Mouse (Mus musculus) limb, embryonic 11.5 days (tissue): ENCODE results near the gene Slc6a9. TPM values are rescaled to one million over a fixed set of nuclear protein-coding genes. Genes with fewer than 3 reads are reported as not detected.

Experiments used
- ATAC-seq: fragments of 200-750 bp; cut with Nextera tagmentation; 2 replicates; pipeline ENCODE4 v1.8.0; 2017; ENCODE audit warnings: low read depth; ENCODE audit not compliant: insufficient number of reproducible peaks, low FRiP score, low TSS enrichment
- DNase-seq: peaks from one replicate; pipeline ENCODE4 v3.0.0-alpha.2; 2015; ENCODE audit warnings: low spot score
- H3K27ac ChIP-seq: fragments of 300-500 bp; sonication (generic); replicated peaks from 2 replicates; pipeline ENCODE4 v1.5.1; 2014; ENCODE audit warnings: low read depth, mild to moderate bottlenecking, low read length
- H3K27me3 ChIP-seq: fragments of 300-500 bp; sonication (generic); 2 replicates; pipeline ENCODE4 v1.6.1; 2014; ENCODE audit warnings: mild to moderate bottlenecking, low read length, mixed read lengths; ENCODE audit not compliant: control insufficient read depth, insufficient read depth
- H3K36me3 ChIP-seq: fragments of 300-500 bp; sonication (generic); 2 replicates; pipeline ENCODE4 v1.6.1; 2014; ENCODE audit warnings: mild to moderate bottlenecking, low read length, moderate library complexity, mixed read lengths; ENCODE audit not compliant: control insufficient read depth, insufficient read depth
- H3K4me1 ChIP-seq: fragments of 300-500 bp; sonication (generic); 2 replicates; pipeline ENCODE4 v1.6.1; 2014; ENCODE audit warnings: low read length, mixed read lengths; ENCODE audit not compliant: control insufficient read depth, insufficient read depth
- H3K4me2 ChIP-seq: fragments of 300-500 bp; sonication (generic); 2 replicates; pipeline ENCODE4 v1.6.1; 2014; ENCODE audit warnings: low read depth, mild to moderate bottlenecking, moderate library complexity; ENCODE audit not compliant: severe bottlenecking
- H3K4me3 ChIP-seq: fragments of 300-500 bp; sonication (generic); 2 replicates; pipeline ENCODE4 v1.5.1; 2014; ENCODE audit warnings: low read depth, low read length
- H3K9ac ChIP-seq: fragments of 300-500 bp; sonication (generic); 2 replicates; pipeline ENCODE4 v1.6.1; 2014; ENCODE audit warnings: mild to moderate bottlenecking, low read length
- H3K9me3 ChIP-seq: fragments of 300-500 bp; sonication (generic); 2 replicates; pipeline ENCODE4 v1.6.1; 2016; ENCODE audit warnings: low read length; ENCODE audit not compliant: control insufficient read depth
- WGBS: fragments of 180-500 bp; shearing (Covaris S2); extraction: QIAGEN DNeasy Blood & Tissue Kit; methylation state at CpG from one replicate; pipeline ENCODE4 v1.1.7; 2014; 5-methylcytosine and 5-hydroxymethylcytosine counted together
- polyA plus RNA-seq: library from polyadenylated mRNA; unstranded; fragments of >200 nt; fragmentation: Nextera tagmentation; extraction: Ambion mirVana; gene quantifications from 2 replicates; pipeline ENCODE4 v1.2.1, GENCODE M21; 2014

Gene Slc6a9
- polyA plus RNA-seq: 10.1 and 11.1 TPM in 2 replicates

- peak within 1 kb of the TSS; percentile 92 for H3K4me2 ChIP-seq
- H3K4me1 ChIP-seq: peaks cover 14% of the 10 kb centered on the region
- DNase-seq (no peak), ATAC-seq (no peak; the same call in 1 of the 2 replicates)
- no peaks in the 10 kb centered on the region for H3K36me3 ChIP-seq
- H3K9me3 ChIP-seq: no peaks in the 10 kb centered on the region
- 20% methylated on average over 3 of the region's 3 CpGs for WGBS
- peak within 1 kb of the TSS; percentile 85 for H3K4me3 ChIP-seq
- H3K27me3 ChIP-seq: no peaks in the 10 kb centered on the region
- peak within 1 kb of the TSS; percentile 87 for H3K9ac ChIP-seq
- peak within 1 kb of the TSS; percentile 68 for H3K27ac ChIP-seq
Observed at GRCm38 (mm10) chr4:117834457-117834844, at the start of gene Slc6a9. TSS of gene Slc6a9 (plus strand) at chr4:117834506.

- Histone ChIP-seq H3K9me3 (no peaks in the 10 kb centered on the region; the same call in 1 of the 2 replicates), H3K4me1 (no peaks in the 10 kb centered on the region), H3K27me3 (no peaks in the 10 kb centered on the region), H3K4me2 (peak overlapping the region; percentile 18; the same call in 1 of the 2 replicates), H3K9ac (no peak overlapping the region), H3K4me3 (no peak overlapping the region), H3K27ac (no peak overlapping the region), H3K36me3 (no peaks in the 10 kb centered on the region)
- ATAC-seq (peak; percentile 84), DNase-seq (peak; percentile 51)
- 36% methylated on average over 8 of the region's 8 CpGs for WGBS
Observed at GRCm38 (mm10) chr4:117786963-117787362, 47.3 kb upstream of the Slc6a9 start.

- no peak for DNase-seq
- H3K9me3 ChIP-seq: no peaks in the 10 kb centered on the region; the same call in 1 of the 2 replicates
- no peaks in the 10 kb centered on the region for H3K36me3 ChIP-seq
- H3K4me1 ChIP-seq: no peaks in the 10 kb centered on the region
- no peak overlapping the region for H3K4me3 ChIP-seq
- 69% methylated on average over 10 of the region's 10 CpGs for WGBS
- H3K27me3 ChIP-seq: no peaks in the 10 kb centered on the region
- H3K27ac ChIP-seq: no peak overlapping the region
- H3K9ac ChIP-seq: no peak overlapping the region
- H3K4me2 ChIP-seq: no peak overlapping the region
- no peak for ATAC-seq
Observed at GRCm38 (mm10) chr4:117788308-117788707, 46.0 kb upstream of the Slc6a9 start.

- no peaks in the 10 kb centered on the region for H3K36me3 ChIP-seq
- DNase-seq: no peak
- no peaks in the 10 kb centered on the region for H3K4me1 ChIP-seq
- H3K27ac ChIP-seq: no peak overlapping the region
- no peak overlapping the region for H3K4me2 ChIP-seq
- H3K9ac ChIP-seq: no peak overlapping the region
- no peaks in the 10 kb centered on the region; the same call in 1 of the 2 replicates for H3K9me3 ChIP-seq
- H3K4me3 ChIP-seq: no peak overlapping the region
- 84% methylated on average over 6 of the region's 6 CpGs for WGBS
- H3K27me3 ChIP-seq: no peaks in the 10 kb centered on the region
- ATAC-seq: no peak
Observed at GRCm38 (mm10) chr4:117799904-117800303, 34.4 kb upstream of the Slc6a9 start.

GRCm38 (mm10) chr4:117806992-117807391 lies 27.3 kb upstream of the Slc6a9 start:
- WGBS: 85% methylated on average over 5 of the region's 5 CpGs
- Histone ChIP-seq H3K27me3 (no peaks in the 10 kb centered on the region), H3K36me3 (no peaks in the 10 kb centered on the region), H3K9ac (no peak overlapping the region), H3K4me1 (no peaks in the 10 kb centered on the region), H3K27ac (no peak overlapping the region), H3K4me2 (no peak overlapping the region), H3K4me3 (no peak overlapping the region), H3K9me3 (no peaks in the 10 kb centered on the region)
- no peak for DNase-seq
- ATAC-seq: no peak

- no peak overlapping the region for H3K9ac ChIP-seq
- no peaks in the 10 kb centered on the region for H3K27me3 ChIP-seq
- no peaks in the 10 kb centered on the region for H3K9me3 ChIP-seq
- ATAC-seq: no peak
- no peaks in the 10 kb centered on the region for H3K36me3 ChIP-seq
- H3K4me2 ChIP-seq: no peak overlapping the region
- H3K27ac ChIP-seq: no peak overlapping the region
- no peak overlapping the region for H3K4me3 ChIP-seq
- whole genome bisulfite sequencing: 55% methylated on average over 2 of the region's 2 CpGs
- no peaks in the 10 kb centered on the region for H3K4me1 ChIP-seq
- DNase-seq: no peak
Observed at GRCm38 (mm10) chr4:117810933-117811332, 23.4 kb upstream of the Slc6a9 start.

GRCm38 (mm10) chr4:117813591-117814192 lies 20.6 kb upstream of the Slc6a9 start:
- H3K27me3 ChIP-seq: no peaks in the 10 kb centered on the region
- WGBS: 50% methylated on average over 9 of the region's 9 CpGs
- H3K36me3 ChIP-seq: no peaks in the 10 kb centered on the region
- H3K4me3 ChIP-seq: no peak overlapping the region
- ATAC-seq (no peak), DNase-seq (no peak)
- no peak overlapping the region for H3K4me2 ChIP-seq
- no peak overlapping the region for H3K27ac ChIP-seq
- H3K4me1 ChIP-seq: no peaks in the 10 kb centered on the region
- H3K9ac ChIP-seq: no peak overlapping the region
- H3K9me3 ChIP-seq: 0 out of 2 replicates have a peak, but pooled peaks cover 2% of the 10 kb centered on the region

GRCm38 (mm10) chr4:117814333-117814732 lies 20.0 kb upstream of the Slc6a9 start:
- DNase-seq: no peak
- ATAC-seq: no peak

GRCm38 (mm10) chr4:117816776-117817175 lies 17.5 kb upstream of the Slc6a9 start:
- Histone ChIP-seq H3K4me1 (no peaks in the 10 kb centered on the region), H3K9ac (no peak overlapping the region), H3K27ac (no peak overlapping the region), H3K27me3 (no peaks in the 10 kb centered on the region), H3K9me3 (0 out of 2 replicates have a peak, but pooled peaks cover 2% of the 10 kb centered on the region), H3K4me2 (no peak overlapping the region), H3K36me3 (no peaks in the 10 kb centered on the region), H3K4me3 (no peak overlapping the region)
- DNase-seq: no peak
- WGBS: 73% methylated on average over 5 of the region's 5 CpGs
- no peak for ATAC-seq

More at GRCm38 (mm10) chr4:117814333-117814732, 20.0 kb upstream of the Slc6a9 start:
- H3K9ac ChIP-seq: no peak overlapping the region
- no peak overlapping the region for H3K4me3 ChIP-seq
- H3K9me3 ChIP-seq: 0 out of 2 replicates have a peak, but pooled peaks cover 2% of the 10 kb centered on the region
- no peak overlapping the region for H3K27ac ChIP-seq
- no peaks in the 10 kb centered on the region for H3K4me1 ChIP-seq
- H3K27me3 ChIP-seq: no peaks in the 10 kb centered on the region
- no peaks in the 10 kb centered on the region for H3K36me3 ChIP-seq
- WGBS: 32% methylated on average over 4 of the region's 4 CpGs
- no peak overlapping the region for H3K4me2 ChIP-seq
